Mouse (Mus musculus): ENCODE measurements around the gene Rarg.

GRCm38 (mm10) chr15:102243229-102244190 lies 13.8 kb downstream of the Rarg start:
- TF ChIP-seq CTCF (IDR thresholded peaks at IDR 0.05; ENCODE audit: low read depth, low read length) (no peak), POLR2A (IDR thresholded peaks at IDR 0.05; ENCODE audit: borderline replicate concordance, low read depth, low read length) (0 out of 2 replicates have a peak, but pooled peaks have one; percentile 12)

All from bone marrow macrophage, adult 2 months (primary cell).